Mouse (Mus musculus) myocyte (in vitro differentiated cells): ENCODE results near the gene Ly75.

Experiments
- MYOD1 ChIP-seq, 3 experiments: IDR thresholded peaks; one replicate each; pipeline ENCODE4 v1.6.1; 2011; ENCODE audit warnings: control low read depth in 2 of 3, low read depth in 2 of 3, mild to moderate bottlenecking in 2 of 3, moderate library complexity in 1 of 3; ENCODE audit not compliant: insufficient read length in 2 of 3, control insufficient read depth in 1 of 3
- POLR2A ChIP-seq: IDR thresholded peaks from one replicate; pipeline ENCODE4 v1.6.1; 2011; ENCODE audit warnings: low read depth, mild to moderate bottlenecking, control low read depth, moderate library complexity; ENCODE audit not compliant: insufficient read length

GRCm38 (mm10) chr2:60418075-60418474, 35.0 kb upstream of the Ly75 start:
- TF ChIP-seq POLR2A = no peak
- no peak for TF ChIP-seq MYOD1 (IDR thresholded peaks at IDR 0.05; ENCODE audit: control insufficient read depth in 1 of 3, insufficient read length in 2 of 3, low read depth in 2 of 3)
